Mouse (Mus musculus) thymus, adult 2 months (tissue): ENCODE results near the gene Ociad1.

Experiments
- CTCF ChIP-seq: fragments of 200-500 bp; IDR thresholded peaks from 2 replicates; pipeline ENCODE4 v1.5.1; 2012; ENCODE audit warnings: mild to moderate bottlenecking, control low read depth, low read length, moderate library complexity, borderline replicate concordance; ENCODE audit not compliant: control insufficient read depth, poor library complexity, insufficient read depth; ENCODE audit errors: extremely low read depth
- POLR2A ChIP-seq: fragments of 200-500 bp; IDR thresholded peaks from 2 replicates; pipeline ENCODE4 v1.6.1; 2012; ENCODE audit warnings: mild to moderate bottlenecking, low read length, control low read depth, moderate library complexity; ENCODE audit not compliant: control insufficient read depth, poor library complexity, insufficient read depth; ENCODE audit errors: extremely low read depth

GRCm38 (mm10) chr5:73286603-73287002, 6.0 kb upstream of the Ociad1 start:
- TF ChIP-seq POLR2A: no peak
- TF ChIP-seq CTCF: no peak
